Mouse (Mus musculus): ENCODE results near the gene Fam187b.

Fam187b gene

DNA sequence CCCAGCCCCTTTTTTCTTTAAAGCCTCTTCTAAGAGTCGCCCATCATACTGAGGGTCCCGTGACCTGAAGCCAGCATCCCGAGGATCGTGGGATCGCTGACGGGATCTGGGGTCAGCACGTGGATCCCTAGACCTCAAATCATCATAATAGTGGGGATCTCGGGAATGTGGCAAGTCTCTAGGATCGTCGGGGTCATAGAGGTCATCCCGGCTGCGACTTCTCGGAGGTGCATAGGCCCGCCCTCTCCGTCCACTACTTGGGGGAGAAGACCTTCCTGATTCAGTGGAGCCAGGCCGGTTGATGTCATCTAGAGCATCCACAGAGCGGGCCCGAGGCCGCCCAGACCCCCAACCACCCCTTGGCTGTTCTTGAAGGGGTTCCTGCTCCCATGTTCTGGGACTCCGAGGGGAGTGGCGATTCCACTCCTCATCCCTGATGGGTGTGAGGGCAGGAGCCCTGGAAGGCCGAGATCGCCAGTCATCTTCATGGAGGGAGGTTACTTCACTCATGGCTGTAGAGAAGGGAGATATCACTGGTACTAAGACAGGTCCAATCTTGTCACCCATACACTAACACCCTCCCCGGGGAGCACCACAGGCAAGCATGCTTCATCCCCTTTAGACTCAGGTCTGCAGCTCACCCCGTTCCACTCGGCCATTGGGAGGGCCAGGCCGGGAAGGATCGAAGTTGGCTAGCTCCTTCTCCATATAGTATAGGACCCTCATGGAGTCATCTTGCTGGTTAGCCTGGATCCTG is 15.3 kb upstream of the Fam187b start:
- DNase-seq (ENCODE audit: low spot score), result no peak

DNA sequence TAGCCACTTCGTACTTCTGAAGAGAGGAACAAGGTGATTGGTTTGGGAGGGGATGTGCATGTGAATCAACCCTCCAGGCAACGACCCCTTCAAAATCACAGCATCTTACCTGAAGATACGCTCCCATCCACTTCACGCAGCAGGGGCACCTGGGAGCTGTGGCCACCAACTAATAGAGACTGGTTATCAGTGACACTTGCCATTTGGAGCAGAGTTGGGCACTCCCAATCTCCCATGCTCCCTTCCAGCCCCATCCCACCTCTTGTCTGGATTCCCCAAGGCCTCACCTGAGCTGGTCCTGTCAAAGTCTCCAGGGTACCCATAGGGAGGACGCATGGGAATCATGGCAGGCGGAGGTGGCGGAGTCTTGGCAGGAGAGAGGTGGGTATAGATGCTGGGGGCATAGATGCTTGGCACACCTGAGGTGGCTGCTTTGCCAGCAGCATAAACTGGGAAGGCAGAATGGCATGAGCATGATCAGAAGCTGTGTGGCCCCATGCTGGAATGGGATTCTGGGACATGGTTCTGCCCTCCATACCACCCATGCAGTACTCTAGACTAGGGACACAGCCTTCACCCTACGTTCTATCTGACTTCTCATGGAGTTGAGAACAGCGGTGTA is 14.6 kb upstream of the Fam187b start:
- no peak for DNase-seq (ENCODE audit: low spot score)

DNA sequence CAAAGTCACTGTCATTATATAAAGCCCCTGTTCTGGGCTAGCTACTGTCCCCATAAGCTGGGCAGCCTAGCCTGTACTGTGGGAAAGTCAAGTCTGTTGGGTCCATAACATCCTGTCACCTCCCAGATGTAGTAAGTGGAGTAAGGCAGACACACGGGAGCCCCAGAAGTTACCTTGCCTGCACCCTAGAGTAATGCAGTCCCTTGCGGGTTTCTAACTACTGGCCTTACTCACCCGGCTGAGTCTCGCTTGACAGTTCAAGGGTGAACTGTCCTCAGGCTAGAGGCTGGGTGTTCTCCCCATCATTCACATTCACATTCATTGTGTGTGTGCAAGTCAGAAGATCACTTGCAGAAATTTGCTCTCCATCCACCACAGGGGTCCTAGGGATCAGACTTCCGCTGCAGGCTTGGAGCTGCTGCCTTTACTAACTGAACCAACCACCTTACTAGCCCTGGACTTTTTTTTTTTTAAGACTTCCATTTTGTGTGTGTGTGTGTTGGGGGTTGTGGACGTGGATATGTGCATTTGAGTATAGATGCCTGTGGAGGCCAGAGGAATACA is 13.7 kb upstream of the Fam187b start:
- no peak for DNase-seq (ENCODE audit: low spot score)

DNA sequence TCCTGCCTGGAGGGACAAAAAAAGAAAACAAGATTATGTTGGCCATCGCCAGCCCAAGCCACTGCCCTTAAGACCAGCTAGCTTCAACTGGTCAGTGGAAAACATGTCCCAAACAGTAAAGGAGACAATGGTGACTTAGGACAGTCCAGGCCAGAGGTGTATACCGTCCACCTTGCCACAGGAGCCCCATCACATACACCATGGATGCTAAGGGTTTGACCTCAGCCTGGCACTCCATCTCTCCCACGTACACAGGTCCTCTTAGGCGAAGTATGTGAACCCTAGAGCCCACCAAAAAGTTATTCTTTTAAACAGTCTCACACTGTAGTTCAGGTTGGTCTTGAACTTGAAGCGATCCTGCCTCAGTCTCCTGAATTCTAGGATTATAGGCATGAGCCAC is 10.7 kb upstream of the Fam187b start:
- no peak for DNase-seq (ENCODE audit: low spot score)

DNA sequence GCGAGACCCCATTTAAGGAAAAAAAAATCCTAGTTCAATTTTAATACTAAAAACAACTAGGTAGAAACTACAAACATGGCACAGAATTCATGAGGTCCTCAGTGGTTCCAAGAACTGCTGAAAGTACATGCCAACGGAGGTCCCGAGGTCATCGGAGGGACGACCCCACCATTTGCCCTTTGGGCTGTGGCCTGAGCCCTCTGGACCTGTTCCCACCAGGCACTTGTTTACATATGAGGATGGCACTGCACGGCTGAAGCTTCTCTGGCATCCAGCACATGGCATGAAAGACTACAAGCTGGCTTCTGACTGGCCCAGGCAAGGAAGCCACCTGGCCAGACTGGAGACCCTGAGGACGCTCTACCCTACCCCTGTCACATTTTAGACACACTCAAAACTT is 9.2 kb upstream of the Fam187b start:
- no peak for DNase-seq (ENCODE audit: low spot score)

DNA sequence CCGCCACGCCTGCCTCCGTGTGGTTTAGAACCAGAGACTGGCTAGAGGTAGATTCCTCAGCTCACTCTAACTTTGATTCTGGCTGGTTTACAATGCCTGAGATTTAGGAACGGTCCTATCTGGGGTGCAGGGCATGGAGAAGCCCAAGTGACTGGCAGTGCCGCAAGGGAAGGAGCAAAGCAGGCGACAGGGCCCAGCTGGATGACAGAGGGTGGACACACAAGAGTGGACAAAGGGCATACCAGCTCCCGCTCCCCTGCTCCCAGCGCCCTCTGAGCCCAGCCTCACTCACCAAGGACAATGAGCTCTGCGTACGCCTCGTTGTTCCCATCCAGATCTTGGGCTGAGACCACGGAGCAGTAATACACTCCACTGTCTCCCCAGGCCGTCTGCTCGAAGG is 7.9 kb upstream of the Fam187b start:
- DNase-seq (ENCODE audit: low spot score), result no peak

DNA sequence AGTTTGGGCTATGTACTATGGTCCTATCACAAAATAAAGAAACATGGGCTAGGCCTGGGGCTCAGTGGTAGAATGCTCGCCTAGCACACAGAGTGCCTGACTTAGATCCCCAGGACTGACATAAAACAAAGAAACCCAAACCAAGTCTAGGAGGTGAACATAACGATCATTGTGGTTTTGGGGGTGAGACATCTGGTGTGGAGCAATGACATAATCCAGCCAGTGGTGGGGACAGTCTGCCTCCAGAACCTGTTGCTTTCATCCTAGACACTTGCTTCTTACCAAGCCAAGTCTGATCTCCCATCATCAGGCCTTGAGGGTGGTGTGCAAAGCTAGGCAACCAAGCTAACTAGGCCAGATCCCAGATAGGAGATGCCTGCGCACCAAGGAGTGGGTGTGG is 6.9 kb upstream of the Fam187b start:
- DNase-seq (ENCODE audit: low spot score), result no peak

DNA sequence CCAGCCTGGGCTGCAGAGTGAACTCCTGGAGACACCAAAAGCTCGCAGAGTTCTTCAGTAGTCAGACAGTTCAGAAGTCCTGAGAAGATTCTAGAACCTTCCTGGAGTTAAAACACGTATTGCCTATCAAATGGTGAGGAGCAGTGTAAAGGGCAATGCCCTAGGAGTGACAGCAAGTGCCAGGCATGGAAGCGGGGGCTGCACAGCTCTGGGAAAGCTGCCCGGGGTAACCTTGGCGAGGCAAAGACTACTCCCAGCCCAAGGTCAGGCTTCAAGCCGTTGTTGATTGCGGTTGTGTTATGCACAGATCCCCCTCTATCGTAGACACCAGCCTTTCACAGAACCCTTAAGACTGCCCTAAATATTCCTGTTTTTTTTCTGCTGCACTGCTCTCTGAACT is 5.0 kb upstream of the Fam187b start:
- no peak for DNase-seq (ENCODE audit: low spot score)

DNA sequence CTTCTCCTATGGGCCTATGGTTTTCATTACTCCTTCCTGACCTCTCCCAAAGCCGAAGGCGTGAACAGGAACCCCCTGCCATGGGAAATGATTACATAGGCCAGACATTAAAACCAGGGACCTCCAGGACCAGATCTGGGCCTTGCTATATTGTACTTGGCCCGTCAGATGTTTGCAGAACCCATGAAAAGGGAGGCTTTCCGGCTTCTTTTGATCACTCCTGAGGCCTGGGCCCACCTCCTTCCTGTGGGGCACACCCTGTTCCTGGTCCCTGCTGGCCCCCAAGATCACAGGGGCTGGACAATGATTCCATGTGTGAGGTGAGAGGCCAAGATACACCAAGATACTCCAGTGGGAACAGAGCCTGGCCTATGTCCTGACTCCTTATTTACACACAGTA is 4.4 kb upstream of the Fam187b start:
- no peak for DNase-seq (ENCODE audit: low spot score)

DNA sequence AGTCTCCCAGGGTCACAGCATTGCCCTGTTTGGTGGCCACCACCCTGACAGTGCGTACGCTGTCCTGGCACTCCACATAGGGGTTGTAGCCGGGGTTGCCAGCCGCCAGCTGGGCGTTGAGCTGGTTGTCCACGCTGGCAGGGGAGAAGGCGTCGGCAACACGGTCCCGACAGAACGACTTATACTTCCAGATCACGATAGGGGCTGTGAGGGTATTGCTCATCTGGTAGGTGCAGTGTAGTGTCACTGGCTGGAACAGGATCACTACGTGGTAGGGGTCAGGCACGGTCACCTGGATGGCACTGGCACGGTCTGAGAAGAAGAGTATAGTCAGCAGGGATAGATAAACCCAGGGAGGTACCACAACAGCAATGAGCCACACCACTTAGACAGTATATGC is 1.7 kb upstream of the Fam187b start:
- no peak for DNase-seq (ENCODE audit: low spot score)

DNA sequence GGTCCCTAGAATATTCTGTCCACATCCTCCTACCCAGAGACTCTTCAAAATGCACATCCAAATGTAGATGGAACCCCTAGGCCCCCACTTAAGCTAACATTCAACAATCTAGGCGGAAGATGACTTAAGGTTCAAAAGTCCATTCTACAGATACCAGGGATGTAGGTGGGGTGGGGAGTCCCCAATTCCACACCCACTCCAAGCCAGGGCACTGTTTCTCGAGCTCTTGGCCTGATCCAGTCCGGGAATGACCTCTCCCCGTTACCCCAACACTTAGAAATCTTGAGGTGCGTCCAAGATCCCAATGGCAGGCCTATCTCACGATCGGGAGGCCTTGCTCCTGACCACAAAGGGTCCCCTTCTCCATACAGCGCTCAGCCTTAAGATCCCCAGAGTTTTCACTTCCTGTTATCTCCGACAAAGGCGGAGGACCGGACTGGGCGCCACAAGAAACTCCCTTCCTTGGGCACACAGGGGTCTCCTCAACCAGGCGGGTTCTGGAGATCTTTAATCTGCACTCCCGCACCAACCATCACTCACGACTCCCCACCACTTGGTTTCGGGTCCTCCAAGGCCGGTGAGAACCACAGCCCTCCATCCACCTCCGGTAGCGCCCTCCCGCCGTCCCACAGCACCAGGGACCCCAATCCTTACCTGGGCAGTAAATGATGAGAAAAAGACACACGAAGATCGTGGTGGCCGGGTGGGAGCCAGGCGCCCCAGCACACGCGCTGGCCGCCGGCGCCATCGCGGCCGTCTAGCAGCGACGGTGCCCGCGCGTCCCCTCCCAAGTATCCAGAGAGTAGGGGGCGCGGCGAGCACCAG is 952 bp upstream of the Fam187b start:
- DNase-seq (ENCODE audit: low spot score), result no peak

DNA sequence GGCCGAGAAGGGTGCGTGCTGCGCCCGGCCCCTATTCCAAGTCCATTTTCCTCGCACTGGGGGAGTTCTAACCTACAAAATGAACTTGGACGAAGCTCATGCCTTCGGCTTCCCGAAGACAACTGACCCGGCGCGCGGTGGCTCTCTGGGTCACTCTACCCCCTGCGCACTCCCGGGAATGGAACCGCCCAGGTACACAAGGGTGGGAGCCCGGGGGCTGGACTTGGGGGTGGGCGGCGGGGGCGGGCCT is 414 bp upstream of the Fam187b start, which contains the start of gene Lsr:
Lsr (minus strand) TSS at position 214 of the 250 bp plus-strand sequence.
- no peak for DNase-seq (ENCODE audit: low spot score)

DNA sequence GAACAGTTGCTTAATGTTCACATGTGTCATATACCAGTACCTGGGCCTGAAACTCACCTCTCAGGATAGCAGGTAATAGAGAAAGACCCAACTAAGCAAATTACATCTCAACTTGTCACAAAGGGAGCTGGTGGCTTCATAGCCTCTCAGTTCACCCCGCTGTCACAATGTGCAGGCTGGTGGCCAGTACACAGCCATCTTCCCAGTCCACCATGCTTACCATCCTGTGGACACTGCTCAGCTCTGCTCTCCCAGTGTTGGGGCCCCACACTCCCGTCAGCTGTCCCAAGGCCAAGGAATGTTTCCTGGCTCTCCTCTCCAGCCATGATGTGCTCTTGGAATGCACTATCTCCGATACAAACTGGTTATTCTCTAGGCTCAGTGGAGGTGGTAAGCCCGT is 8.1 kb downstream of the Fam187b start:
- no peak for DNase-seq (ENCODE audit: low spot score)

DNA sequence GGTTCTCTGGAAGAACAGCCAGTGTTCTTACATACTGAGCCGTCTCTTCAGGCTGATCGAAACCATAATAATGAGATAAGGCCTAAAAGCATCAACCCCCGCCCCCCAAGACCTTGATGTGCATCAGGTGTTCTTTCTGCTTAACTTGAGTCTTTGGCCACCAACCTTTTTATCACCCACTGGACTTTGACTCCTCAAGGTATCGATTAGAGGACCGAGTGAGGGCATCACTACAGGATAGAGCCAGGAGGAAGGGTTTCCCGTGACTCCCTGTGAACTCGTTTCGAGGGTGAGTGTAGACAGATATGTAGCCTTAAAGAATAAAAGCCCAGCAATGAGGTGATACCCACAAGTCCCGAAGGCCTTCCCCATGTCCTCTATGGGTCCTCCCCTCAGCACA is 11.8 kb downstream of the Fam187b start:
- no peak for DNase-seq (ENCODE audit: low spot score)

DNA sequence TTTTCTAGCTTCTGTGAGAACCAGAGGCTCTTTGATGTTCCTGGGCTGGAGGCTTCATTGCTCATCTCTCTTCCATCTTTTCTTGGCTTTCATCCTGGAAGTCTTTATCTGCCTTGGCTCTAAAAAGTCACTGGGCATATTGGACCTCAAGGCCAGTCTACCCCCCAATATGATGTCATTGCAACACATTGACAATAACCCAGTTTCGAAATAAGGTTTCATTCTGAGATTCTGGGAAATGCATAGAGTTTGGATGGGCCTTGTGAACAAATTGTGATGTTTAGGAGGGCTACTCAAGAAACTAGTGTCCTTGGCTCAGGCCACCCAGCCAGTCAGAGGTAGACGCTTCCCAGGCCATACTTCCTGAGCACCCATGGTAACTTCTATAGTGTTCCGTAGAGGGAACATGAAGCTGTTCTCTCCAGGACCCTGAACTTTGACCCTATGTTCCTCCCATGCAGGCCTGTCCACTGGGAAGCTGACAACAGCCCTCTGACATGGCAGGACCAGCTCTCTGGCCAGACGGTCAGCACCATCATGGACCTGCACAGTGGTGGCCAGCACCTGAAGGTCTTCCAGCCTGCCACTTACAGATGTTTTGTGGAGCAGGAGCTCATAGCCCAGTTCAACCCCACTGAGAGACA is 15.1 kb downstream of the Fam187b start:
- no peak for DNase-seq (ENCODE audit: low spot score)

DNA sequence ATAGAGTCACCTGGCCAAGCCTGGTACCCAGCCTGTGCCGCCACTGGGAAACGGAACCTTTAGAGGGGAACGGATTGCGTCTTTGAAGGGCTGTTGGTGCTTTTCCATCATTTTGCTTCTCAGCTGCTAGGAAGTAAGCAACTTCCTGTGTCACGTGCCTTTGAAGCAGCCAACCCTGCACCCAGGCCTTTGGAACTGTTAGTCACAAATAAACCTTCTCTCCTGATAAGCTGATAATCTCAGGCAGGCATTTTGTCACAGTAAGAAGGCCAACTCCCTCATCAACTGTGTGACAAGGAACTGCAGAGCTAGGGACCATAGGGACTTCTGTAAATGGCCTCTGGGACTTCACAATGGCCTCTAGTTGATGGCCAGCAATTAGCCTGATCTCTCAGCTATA is 18.6 kb downstream of the Fam187b start:
- DNase-seq (ENCODE audit: low spot score), result no peak

DNA sequence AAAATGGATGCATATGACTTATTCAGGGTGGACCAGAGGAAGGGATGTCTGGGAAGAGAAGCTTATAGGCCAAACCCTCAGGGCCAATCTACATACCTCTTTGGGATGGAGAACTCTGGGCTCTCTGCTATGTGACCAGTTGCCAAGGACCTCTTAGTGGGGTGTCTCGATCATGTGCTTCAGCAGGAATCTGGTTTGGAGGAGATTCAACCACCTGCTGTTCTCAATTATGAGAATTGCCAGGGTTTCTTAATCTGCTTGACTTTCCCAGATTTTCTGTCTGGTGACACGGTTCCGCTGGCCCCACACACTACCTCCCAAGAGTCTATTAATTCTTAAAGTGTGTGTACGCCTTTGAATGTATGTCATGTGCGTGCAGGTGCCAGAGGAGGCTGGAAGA is 20.4 kb downstream of the Fam187b start:
- no peak for DNase-seq (ENCODE audit: low spot score)

DNA sequence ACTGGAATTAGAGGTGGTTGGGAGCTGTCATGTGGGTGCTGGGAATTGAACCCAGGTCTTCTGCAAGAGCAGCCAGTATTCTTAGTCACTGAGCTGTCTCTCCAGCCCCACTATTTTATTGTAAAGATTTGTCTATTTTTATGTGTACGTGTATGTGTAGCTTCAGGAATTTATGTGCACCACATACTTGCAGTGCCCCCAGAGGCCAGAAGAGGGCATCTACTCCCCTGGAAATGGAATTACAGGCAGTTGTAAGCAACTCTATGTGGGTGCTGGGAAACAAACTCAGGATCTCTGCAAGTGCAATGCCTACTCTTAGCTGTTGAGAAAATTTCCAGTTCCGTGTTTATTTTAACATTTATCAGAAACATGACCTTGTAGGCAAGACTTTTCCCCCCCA is 22.9 kb downstream of the Fam187b start:
- no peak for DNase-seq (ENCODE audit: low spot score)

DNA sequence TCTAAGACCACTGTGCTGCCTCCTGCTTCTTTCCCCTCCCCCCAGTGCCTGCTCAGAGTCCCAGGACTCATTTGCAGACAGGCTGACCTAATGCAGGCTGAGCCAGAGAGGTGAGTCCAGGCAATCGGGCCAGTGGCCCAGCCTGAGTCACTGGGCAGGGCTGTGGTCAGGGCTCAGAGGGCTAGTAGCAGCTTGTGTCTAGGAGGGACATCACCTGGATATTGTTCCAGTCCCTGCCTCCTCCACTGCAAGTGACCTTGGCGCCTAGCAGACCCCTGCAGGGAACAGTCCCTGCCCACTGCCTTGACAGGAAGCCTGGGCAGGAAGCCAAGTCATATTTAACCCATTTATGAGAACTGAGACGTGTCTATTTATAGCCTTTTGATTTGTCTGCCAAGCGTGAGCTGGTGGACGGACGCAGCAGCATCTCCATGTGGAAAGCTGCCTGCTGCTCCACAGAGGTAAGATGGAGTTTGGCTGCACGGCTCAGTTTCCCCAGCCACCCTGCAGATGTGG is 27.0 kb downstream of the Fam187b start:
- DNase-seq (ENCODE audit: low spot score), result peak; percentile 10

DNA sequence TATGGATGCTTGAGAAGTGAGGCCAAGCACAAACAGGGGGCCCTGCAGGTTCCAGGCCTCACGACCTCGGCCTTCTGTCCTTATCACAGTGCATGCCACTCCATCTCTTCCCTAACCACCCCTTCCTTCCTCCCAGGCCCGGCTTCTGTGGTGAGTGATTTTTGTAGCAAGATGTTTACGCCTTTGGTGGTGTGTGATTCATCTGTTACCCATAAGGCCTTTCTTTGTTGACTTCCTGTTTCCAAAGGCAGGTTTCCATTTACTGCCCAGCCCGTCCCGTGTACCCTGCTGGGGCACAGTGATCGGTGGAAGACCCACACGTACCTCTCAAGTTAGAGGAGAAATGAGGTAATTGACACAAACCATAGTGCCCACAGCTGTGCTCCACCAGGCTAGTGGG is 29.1 kb downstream of the Fam187b start:
- peak; percentile 25 for DNase-seq (ENCODE audit: low spot score)

DNA sequence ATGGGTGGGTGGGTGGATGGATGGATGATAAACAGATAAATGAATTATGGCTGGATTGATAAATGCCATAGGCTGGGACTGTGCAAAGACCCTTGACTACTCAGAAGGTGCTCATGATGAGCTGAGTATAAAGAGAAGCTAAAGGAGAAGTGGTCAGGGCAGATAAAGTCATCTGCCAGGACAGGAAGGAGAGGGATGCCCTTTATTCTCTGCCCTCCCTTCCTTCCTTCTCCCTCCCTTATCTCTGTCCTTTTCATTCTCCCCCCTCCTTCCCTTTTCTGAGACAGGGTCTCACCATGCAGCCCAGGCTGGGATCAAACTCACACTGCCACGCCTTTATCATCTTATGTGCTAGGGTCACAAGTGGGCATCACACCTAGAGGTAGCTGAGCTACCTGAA is 34.2 kb downstream of the Fam187b start:
- no peak for DNase-seq (ENCODE audit: low spot score)

DNA sequence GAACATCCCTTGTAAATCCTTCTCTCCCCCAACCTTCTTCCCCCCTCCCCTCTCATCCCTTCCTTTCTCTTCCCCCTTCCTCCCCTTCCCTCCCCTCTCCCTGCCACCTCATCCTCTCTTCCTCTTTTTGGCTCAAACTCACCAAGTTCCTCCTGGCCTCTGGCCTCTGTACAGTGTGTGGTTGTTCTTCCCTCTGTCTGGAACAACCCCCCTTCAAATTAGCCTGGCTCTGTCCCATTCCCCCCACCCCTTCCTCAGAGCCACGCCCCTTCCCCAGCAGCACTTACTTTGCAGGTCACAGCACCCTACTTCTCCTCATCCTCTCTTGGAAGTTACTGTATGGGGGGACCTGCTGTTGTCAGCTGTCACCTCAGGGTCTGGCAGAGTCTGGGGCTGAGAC is 34.6 kb downstream of the Fam187b start:
- DNase-seq (ENCODE audit: low spot score), result no peak
